Mouse (Mus musculus) limb, embryonic 14.5 days (tissue): ENCODE measurements around the gene Fbxl2. TPM values are rescaled to one million over a fixed set of nuclear protein-coding genes. Genes with fewer than 3 reads are reported as not detected.

Source experiments
- ATAC-seq: fragments of 200-750 bp; cut with Nextera tagmentation; 2 replicates; pipeline ENCODE4 v1.8.0; 2017; ENCODE audit warnings: low read depth, moderate number of reproducible peaks, moderate TSS enrichment; ENCODE audit not compliant: low FRiP score
- DNase-seq: peaks from one replicate; pipeline ENCODE4 v3.0.0-alpha.2; 2015; ENCODE audit warnings: low spot score
- H3K27ac ChIP-seq: fragments of 300-500 bp; sonication (generic); replicated peaks from 2 replicates; pipeline ENCODE4 v1.5.1; 2014; ENCODE audit warnings: low read depth, mild to moderate bottlenecking, low read length, moderate library complexity, mixed read lengths
- H3K27me3 ChIP-seq: fragments of 300-500 bp; sonication (generic); 2 replicates; pipeline ENCODE4 v1.6.1; 2014; ENCODE audit warnings: low read length, mixed read lengths; ENCODE audit not compliant: control insufficient read depth, insufficient read depth
- H3K36me3 ChIP-seq: fragments of 300-500 bp; sonication (generic); 2 replicates; pipeline ENCODE4 v1.6.1; 2014; ENCODE audit warnings: mild to moderate bottlenecking, low read length, moderate library complexity, mixed read lengths; ENCODE audit not compliant: control insufficient read depth, insufficient read depth
- H3K4me1 ChIP-seq: fragments of 300-500 bp; sonication (generic); 2 replicates; pipeline ENCODE4 v1.6.1; 2014; ENCODE audit warnings: antibody characterized with exemption, low read length, mixed read lengths; ENCODE audit not compliant: control insufficient read depth, insufficient read depth
- H3K4me2 ChIP-seq: fragments of 300-500 bp; sonication (generic); replicated peaks from 2 replicates; pipeline ENCODE4 v1.6.1; 2014; ENCODE audit warnings: low read depth, mild to moderate bottlenecking, low read length, moderate library complexity; ENCODE audit not compliant: severe bottlenecking
- H3K4me3 ChIP-seq: fragments of 300-500 bp; sonication (generic); replicated peaks from 2 replicates; pipeline ENCODE4 v1.5.1; 2014; ENCODE audit warnings: low read length
- H3K9ac ChIP-seq: fragments of 300-500 bp; sonication (generic); 2 replicates; pipeline ENCODE4 v1.6.1; 2014; ENCODE audit warnings: mild to moderate bottlenecking, low read depth, low read length, moderate library complexity; ENCODE audit not compliant: severe bottlenecking
- H3K9me3 ChIP-seq: fragments of 300-500 bp; sonication (generic); 2 replicates; pipeline ENCODE4 v1.6.1; 2016; ENCODE audit warnings: low read length; ENCODE audit not compliant: control insufficient read depth
- POLR2A ChIP-seq: fragments of 200-500 bp; IDR thresholded peaks from 2 replicates; pipeline ENCODE4 v1.8.0; 2012; ENCODE audit warnings: inconsistent platforms, mild to moderate bottlenecking, moderate library complexity, borderline replicate concordance; ENCODE audit not compliant: insufficient read depth, insufficient read length; ENCODE audit errors: extremely low read depth
- WGBS: fragments of 180-500 bp; shearing (Covaris S2); extraction: QIAGEN DNeasy Blood & Tissue Kit; methylation state at CpG from one replicate; pipeline ENCODE4 v1.1.7; 2014; 5-methylcytosine and 5-hydroxymethylcytosine counted together
- polyA plus RNA-seq, 2 experiments: library from polyadenylated mRNA; depleted of rRNA in 1 of 2; stranded (reverse) in 1 of 2; unstranded in 1 of 2; fragments of >200 nt; fragmentation: Nextera tagmentation in 1 of 2; extraction: Ambion mirVana in 1 of 2; gene quantifications; 2 replicates each; pipeline versions ENCODE4 v1.2.1 to v1.2.3; 2012 to 2014

The Fbxl2 gene
- polyA plus RNA-seq, 2 experiments, result 4.6 to 8.3 TPM

- no peak overlapping the region for H3K9ac ChIP-seq
- H3K27me3 ChIP-seq, result no peaks in the 10 kb centered on the region
- no peak for TF ChIP-seq POLR2A
- 72% methylated on average over 7 of the region's 7 CpGs for WGBS
- no peak overlapping the region for H3K27ac ChIP-seq
- no peak overlapping the region for H3K4me3 ChIP-seq
- H3K36me3 ChIP-seq, result peaks cover 62% of the 10 kb centered on the region
- no peak overlapping the region for H3K4me2 ChIP-seq
- no peaks in the 10 kb centered on the region for H3K9me3 ChIP-seq
- no peaks in the 10 kb centered on the region for H3K4me1 ChIP-seq
- ATAC-seq (no peak), DNase-seq (no peak)
These were observed 67.3 kb downstream of the Fbxl2 start for GRCm38 (mm10) chr9:113978656-113979055.

GRCm38 (mm10) chr9:113977225-113977840 lies 68.7 kb downstream of the Fbxl2 start:
- Histone ChIP-seq H3K4me3 (no peak overlapping the region), H3K27ac (no peak overlapping the region), H3K4me1 (no peaks in the 10 kb centered on the region), H3K4me2 (no peak overlapping the region), H3K27me3 (no peaks in the 10 kb centered on the region), H3K9ac (no peak overlapping the region), H3K9me3 (no peaks in the 10 kb centered on the region), H3K36me3 (peaks cover 73% of the 10 kb centered on the region)
- TF ChIP-seq POLR2A, result no peak
- WGBS, result 83% methylated on average over 11 of the region's 11 CpGs
- ATAC-seq, result no peak
- DNase-seq, result no peak

GRCm38 (mm10) chr9:113976264-113976663 lies 69.7 kb downstream of the Fbxl2 start:
- Histone ChIP-seq H3K36me3 (peaks cover 78% of the 10 kb centered on the region), H3K27me3 (no peaks in the 10 kb centered on the region), H3K9ac (no peak overlapping the region), H3K9me3 (no peaks in the 10 kb centered on the region), H3K4me3 (no peak overlapping the region), H3K4me1 (no peaks in the 10 kb centered on the region), H3K4me2 (no peak overlapping the region), H3K27ac (no peak overlapping the region)
- ATAC-seq (no peak), DNase-seq (no peak)
- 93% methylated on average over 10 of the region's 10 CpGs for WGBS
- no peak for TF ChIP-seq POLR2A

- 87% methylated on average over 7 of the region's 7 CpGs for WGBS
- H3K36me3 ChIP-seq, result peaks cover 82% of the 10 kb centered on the region
- DNase-seq, result no peak
These were observed 70.5 kb downstream of the Fbxl2 start for GRCm38 (mm10) chr9:113975442-113975841.

GRCm38 (mm10) chr9:113974945-113975344 lies 71.0 kb downstream of the Fbxl2 start:
- 91% methylated on average over 4 of the region's 4 CpGs for WGBS
- no peaks in the 10 kb centered on the region for H3K4me1 ChIP-seq
- H3K36me3 ChIP-seq, result peaks cover 87% of the 10 kb centered on the region
- H3K27ac ChIP-seq, result no peak overlapping the region
- H3K9ac ChIP-seq, result no peak overlapping the region
- H3K27me3 ChIP-seq, result no peaks in the 10 kb centered on the region
- no peak overlapping the region for H3K4me3 ChIP-seq
- H3K9me3 ChIP-seq, result no peaks in the 10 kb centered on the region
- H3K4me2 ChIP-seq, result no peak overlapping the region
- no peak for TF ChIP-seq POLR2A
- ATAC-seq (no peak), DNase-seq (no peak)

More at GRCm38 (mm10) chr9:113975442-113975841, 70.5 kb downstream of the Fbxl2 start:
- no peaks in the 10 kb centered on the region for H3K27me3 ChIP-seq
- H3K4me1 ChIP-seq, result no peaks in the 10 kb centered on the region
- no peak overlapping the region for H3K9ac ChIP-seq
- TF ChIP-seq POLR2A, result no peak
- H3K4me3 ChIP-seq, result no peak overlapping the region
- no peaks in the 10 kb centered on the region for H3K9me3 ChIP-seq
- ATAC-seq, result no peak
- no peak overlapping the region for H3K27ac ChIP-seq
- no peak overlapping the region for H3K4me2 ChIP-seq
